Mouse (Mus musculus): ENCODE measurements around the gene Mlx. TPM values are rescaled to one million over a fixed set of nuclear protein-coding genes. Genes with fewer than 3 reads are reported as not detected.

Gene Mlx
- 21.8 and 26.3 TPM in 2 replicates for polyA plus RNA-seq (2015; fragmentation: Nextera tagmentation; extraction: Ambion mirVana)

DNA sequence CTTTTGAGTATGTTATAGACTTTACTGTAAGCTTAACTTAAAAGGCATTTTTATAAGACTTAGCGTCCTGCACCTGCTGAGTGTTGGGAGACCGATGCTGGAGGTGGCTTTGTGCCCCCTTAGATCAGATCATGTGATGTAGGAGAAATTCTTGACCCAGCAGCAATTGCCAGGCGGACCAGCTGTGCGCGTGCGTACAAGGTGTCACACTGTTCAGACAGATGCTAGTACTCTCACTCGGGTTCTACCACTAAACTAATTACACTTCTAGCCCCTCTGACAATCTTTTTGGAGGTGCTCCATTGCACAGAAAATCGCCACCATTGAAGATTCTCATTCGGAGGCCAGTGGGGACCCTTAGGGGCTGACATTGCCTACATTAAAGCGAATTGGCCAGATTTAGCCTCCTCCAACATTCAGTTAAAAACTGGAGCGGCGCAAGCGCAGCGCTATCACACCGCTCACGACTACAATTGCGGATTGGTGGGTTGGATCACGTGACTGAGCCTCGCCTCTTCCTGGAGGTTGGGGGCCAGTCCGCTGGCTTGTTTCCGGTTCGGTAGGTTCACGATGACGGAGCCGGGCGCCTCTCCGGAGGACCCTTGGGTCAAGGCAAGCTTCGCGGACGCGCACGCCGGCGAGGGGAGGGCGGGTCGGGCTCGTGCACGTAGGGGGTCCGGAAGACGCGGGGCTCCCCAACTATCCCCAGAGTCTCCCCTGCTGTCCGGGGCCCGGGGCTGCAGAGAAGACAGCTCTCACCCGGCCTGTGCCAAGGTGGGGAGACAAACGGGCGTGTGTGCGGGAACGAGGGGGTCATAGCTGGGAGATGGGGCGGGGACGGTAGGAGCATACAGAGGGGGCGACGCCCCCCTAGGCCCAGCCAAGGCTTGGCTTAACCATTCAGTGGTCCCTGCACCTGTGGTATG lies at the start of gene Mlx:
Gene Mlx (plus strand): TSS at position 522 of the 926 bp plus-strand sequence.

DNA sequence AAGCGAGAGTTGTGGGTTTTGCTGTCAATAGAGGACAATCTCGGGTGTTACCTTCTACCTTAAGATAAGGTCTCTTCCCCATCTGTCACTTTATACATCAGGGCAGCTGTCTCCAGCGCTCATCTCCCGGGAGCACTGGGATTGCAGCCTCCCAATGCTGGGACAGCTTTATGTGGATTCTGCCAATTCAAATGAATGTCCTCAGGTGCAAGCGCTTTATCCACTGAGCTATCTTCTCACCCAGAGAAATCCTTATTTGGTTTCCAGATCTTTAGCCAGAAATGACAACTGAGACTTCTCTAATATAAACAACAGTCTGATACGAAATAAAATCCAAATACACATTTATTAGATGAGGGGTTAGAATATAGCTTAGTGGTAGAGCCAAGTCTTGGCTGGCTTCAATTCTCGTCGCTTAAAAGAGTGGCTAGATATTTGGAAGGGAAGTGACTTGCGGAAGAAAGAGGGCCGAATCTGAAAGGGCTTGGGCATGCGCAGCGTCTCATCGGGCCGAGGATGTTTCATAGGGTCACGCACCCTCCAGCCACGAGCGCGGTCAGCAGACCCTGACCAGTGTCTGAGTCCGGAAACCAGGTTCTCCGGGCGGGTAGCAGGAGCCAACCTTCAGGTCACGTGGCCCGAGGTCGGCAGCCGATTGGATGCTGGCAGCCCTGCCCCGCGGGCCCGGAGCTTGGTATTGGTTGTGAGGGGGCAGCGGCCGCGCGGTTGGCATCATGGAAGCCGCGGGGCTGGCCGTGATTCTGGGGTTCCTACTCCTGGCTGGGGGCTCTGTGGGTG lies 17.5 kb upstream of the Mlx start, which contains the start of gene Naglu:
Gene Naglu (plus strand): TSS at position 622 of the 798 bp plus-strand sequence.

DNA sequence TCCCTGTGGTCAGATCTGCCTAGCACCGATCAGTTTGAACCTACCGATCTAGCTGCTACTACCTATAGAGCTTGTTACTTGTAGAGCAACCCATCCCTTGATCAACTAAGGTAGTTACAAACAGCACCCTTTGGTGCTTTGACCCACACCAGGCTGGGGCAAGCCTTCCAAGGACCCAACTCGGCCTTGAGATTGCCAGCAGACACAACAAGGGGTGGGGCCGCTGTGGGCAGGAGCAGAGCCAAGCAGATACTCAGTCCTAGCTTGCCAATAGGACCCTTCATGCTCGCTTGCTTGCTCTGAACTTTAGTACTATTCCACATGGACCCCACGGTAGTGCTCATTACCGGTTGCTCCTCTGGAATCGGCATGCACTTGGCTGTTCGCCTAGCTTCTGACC lies 9.0 kb upstream of the Mlx start, which contains the start of gene Hsd17b1:
Gene Hsd17b1 (plus strand): TSS at position 291 of the 400 bp plus-strand sequence.

DNA sequence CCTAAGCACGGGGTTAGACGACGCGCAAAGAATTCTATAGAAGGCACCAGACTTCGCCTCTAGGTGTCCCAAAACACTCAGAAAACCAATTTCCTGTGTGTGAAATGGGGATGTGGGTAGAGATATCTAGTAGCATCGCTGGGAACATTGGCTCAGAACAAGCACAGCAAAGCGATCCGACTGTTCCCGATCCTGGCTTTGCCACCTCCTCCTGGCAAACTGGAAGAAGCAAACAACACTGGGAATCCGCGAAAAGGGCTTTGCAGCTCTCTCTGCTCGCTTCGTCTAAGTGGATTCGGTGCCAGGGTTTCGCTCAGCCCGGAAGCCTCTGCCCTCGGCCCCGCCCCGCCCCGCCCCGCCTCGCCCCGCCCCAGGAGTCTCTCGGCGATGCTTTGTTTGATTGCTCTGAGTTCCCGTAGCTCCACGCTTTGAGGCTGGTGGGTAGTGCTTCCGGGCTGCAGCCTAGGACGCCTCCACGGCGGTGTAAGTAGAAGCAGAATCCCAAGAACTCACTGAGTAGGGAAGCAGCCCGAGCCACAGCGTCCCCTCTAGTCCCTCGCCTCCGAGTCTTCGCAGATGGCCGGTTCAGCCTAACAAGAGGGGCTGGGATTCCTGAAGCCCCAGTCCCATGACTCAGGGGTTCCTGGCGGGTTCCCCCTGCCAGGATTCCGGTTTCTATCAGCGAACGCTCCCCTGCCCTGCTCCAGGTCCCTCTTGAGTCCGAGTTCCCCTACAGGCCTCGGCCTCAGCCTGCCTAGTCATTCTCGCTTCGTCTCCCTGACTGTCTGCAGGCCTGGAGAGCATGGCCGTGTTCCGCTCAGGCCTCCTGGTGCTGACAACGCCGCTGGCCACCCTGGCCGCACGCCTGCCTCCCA lies 4.6 kb upstream of the Mlx start, which contains the start of gene Coasy:
Gene Coasy (plus strand): TSS at position 358 of the 875 bp plus-strand sequence.

DNA sequence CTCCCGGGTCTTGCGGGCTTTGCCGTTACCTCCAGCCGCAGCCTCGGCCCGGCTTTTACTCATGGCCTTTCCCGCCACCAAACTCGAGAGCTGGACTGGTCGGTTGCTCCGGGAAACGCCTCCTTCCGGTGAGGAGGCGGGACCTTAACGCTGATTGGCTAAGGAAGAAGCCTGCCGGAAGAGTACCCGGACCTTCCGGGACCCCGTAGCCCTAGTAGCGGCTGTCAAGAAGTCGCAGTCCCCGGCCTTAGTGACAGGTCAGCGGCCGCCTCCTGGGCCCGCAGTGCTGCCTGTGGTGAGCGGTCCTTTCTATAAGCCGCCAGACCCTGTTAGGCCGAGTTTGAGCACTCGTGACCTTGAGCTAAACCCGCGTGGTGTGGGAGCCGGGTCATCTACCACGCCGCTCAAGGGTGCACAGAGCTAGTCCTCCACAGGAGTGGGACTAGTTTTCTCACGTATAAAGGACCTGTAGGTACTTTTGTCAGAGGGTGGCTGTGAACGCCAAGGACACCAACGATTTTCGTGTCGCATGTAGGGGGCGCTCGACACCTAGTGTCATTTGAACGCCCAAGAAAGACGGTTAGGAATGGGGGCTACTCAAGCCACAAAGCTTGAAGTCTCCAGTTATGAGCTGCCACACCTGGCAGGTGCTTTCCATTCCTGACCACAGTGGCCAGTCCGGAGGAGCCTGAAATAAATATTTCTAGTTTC lies 8.4 kb downstream of the Mlx start, which contains the start of gene Psmc3ip:
Gene Psmc3ip (minus strand): TSS at position 123 of the 711 bp plus-strand sequence.

DNA sequence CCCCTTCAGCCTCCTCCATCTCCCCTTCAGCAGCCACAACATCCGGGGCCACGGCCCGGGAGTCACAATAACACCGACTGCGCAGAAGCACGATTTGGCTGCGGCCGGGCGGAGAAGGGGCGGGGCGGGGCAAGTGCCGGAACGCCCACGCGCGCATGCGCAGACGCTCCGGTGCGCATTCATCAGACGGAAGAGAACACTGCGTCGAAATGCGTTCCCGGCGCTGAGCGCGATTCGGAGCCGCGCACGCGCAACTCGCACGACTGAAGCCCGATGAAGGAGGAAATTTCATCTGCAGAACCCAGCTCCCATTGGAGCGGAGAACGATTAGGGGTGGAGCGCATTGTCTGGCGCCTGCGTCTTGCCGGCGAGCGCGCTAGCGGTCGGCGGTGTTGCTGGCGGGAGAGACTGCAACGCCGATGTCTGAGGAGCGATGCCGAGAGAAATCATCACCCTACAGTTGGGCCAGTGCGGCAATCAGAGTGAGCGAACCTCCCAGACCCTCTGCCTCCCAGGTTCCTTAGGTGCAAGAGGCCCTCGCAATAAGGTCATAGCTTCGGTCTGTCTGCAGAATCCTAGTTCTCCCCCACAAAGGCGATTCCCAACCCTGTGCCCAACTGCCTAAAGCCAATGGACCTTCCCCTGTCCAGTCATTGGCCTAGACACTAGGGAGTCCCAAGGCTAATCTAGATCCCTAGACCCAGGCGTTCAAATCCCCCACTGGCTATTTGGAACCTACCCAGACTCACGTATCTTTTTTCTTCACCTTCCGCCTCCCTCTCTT lies 32.9 kb downstream of the Mlx start, which contains the start of the genes Retreg3 and Tubg1:
Gene Retreg3 (minus strand): TSS at position 133 of the 784 bp plus-strand sequence.
Gene Tubg1 (plus strand): TSS at position 178 of the 784 bp plus-strand sequence.

Small RNAs within 50 kb of the gene (microRNA-seq; reads per million reads assigned to microRNA genes)
- 0 reads per million in 2 experiments for gene Gm27626

Other genes with a start within 250 kb of the Mlx start
- 36.5 and 40.3 TPM in 2 replicates for gene Stat5b, start 236.6 kb upstream of the Mlx start, polyA plus RNA-seq (2015; fragmentation: Nextera tagmentation; extraction: Ambion mirVana)
- 25.2 and 26.7 TPM in 2 replicates for gene Stat5a, start 227.9 kb upstream of the Mlx start, polyA plus RNA-seq (2015; fragmentation: Nextera tagmentation; extraction: Ambion mirVana)
- 62.7 and 67.5 TPM in 2 replicates for gene Stat3, start 147.7 kb upstream of the Mlx start, polyA plus RNA-seq (2015; fragmentation: Nextera tagmentation; extraction: Ambion mirVana)
- gene Cavin1, start 116.4 kb upstream of the Mlx start, polyA plus RNA-seq (2015; fragmentation: Nextera tagmentation; extraction: Ambion mirVana) = 419 and 508 TPM in 2 replicates
- 36.1 and 37.8 TPM in 2 replicates for gene Atp6v0a1, start 77.8 kb upstream of the Mlx start, polyA plus RNA-seq (2015; fragmentation: Nextera tagmentation; extraction: Ambion mirVana)
- 8.8 and 11.4 TPM in 2 replicates for gene Naglu, start 17.3 kb upstream of the Mlx start, polyA plus RNA-seq (2015; fragmentation: Nextera tagmentation; extraction: Ambion mirVana)
- not detected in 2 replicates for gene Hsd17b1, start 8.9 kb upstream of the Mlx start, polyA plus RNA-seq (2015; fragmentation: Nextera tagmentation; extraction: Ambion mirVana)
- 15.5 and 25.7 TPM in 2 replicates for gene Coasy, start 4.7 kb upstream of the Mlx start, polyA plus RNA-seq (2015; fragmentation: Nextera tagmentation; extraction: Ambion mirVana)
- gene Psmc3ip, start 8.2 kb downstream of the Mlx start, polyA plus RNA-seq (2015; fragmentation: Nextera tagmentation; extraction: Ambion mirVana) = 5.7 and 7.6 TPM in 2 replicates
- gene Retreg3, start 32.6 kb downstream of the Mlx start, polyA plus RNA-seq (2015; fragmentation: Nextera tagmentation; extraction: Ambion mirVana) = 14.9 TPM in 2 replicates
- 26.9 and 31.9 TPM in 2 replicates for gene Tubg1, start 32.7 kb downstream of the Mlx start, polyA plus RNA-seq (2015; fragmentation: Nextera tagmentation; extraction: Ambion mirVana)
- 2.2 and 2.7 TPM in 2 replicates for gene Tubg2, start 68.6 kb downstream of the Mlx start, polyA plus RNA-seq (2015; fragmentation: Nextera tagmentation; extraction: Ambion mirVana)
- 0.50 and 0.59 TPM in 2 replicates for gene Cntnap1, start 83.2 kb downstream of the Mlx start, polyA plus RNA-seq (2015; fragmentation: Nextera tagmentation; extraction: Ambion mirVana)
- gene Plekhh3, start 84.1 kb downstream of the Mlx start, polyA plus RNA-seq (2015; fragmentation: Nextera tagmentation; extraction: Ambion mirVana) = 16.0 and 20.6 TPM in 2 replicates
- 0.32 and 0.35 TPM in 2 replicates for gene Ccr10, start 88.2 kb downstream of the Mlx start, polyA plus RNA-seq (2015; fragmentation: Nextera tagmentation; extraction: Ambion mirVana)
- 10.7 and 14.2 TPM in 2 replicates for gene Ezh1, start 139.2 kb downstream of the Mlx start, polyA plus RNA-seq (2015; fragmentation: Nextera tagmentation; extraction: Ambion mirVana)
- 98.1 and 102 TPM in 2 replicates for gene Ramp2, start 158.8 kb downstream of the Mlx start, polyA plus RNA-seq (2015; fragmentation: Nextera tagmentation; extraction: Ambion mirVana)
- gene Vps25, start 166.4 kb downstream of the Mlx start, polyA plus RNA-seq (2015; fragmentation: Nextera tagmentation; extraction: Ambion mirVana) = 54.8 and 66.6 TPM in 2 replicates
- 1.5 and 1.7 TPM in 2 replicates for gene Wnk4, start 173.3 kb downstream of the Mlx start, polyA plus RNA-seq (2015; fragmentation: Nextera tagmentation; extraction: Ambion mirVana)
- gene Cntd1, start 191.7 kb downstream of the Mlx start, polyA plus RNA-seq (2015; fragmentation: Nextera tagmentation; extraction: Ambion mirVana) = 0.24 and 0.41 TPM in 2 replicates
- gene Coa3, start 191.8 kb downstream of the Mlx start, polyA plus RNA-seq (2015; fragmentation: Nextera tagmentation; extraction: Ambion mirVana) = 145 and 147 TPM in 2 replicates
- gene Becn1, start 215.0 kb downstream of the Mlx start, polyA plus RNA-seq (2015; fragmentation: Nextera tagmentation; extraction: Ambion mirVana) = 69.9 and 72.6 TPM in 2 replicates
- 44.9 and 53.1 TPM in 2 replicates for gene Psme3, start 228.9 kb downstream of the Mlx start, polyA plus RNA-seq (2015; fragmentation: Nextera tagmentation; extraction: Ambion mirVana)
- gene Aoc2, start 237.8 kb downstream of the Mlx start, polyA plus RNA-seq (2015; fragmentation: Nextera tagmentation; extraction: Ambion mirVana) = 0.06 and 0.23 TPM in 2 replicates
- 4.1 and 8.1 TPM in 2 replicates for gene Aoc3, start 243.3 kb downstream of the Mlx start, polyA plus RNA-seq (2015; fragmentation: Nextera tagmentation; extraction: Ambion mirVana)

Data from skeletal muscle tissue, postnatal 0 days (tissue).